Mouse (Mus musculus): Measurements from ENCODE around the gene Ifna5. TPM values are rescaled to one million over a fixed set of nuclear protein-coding genes. Genes with fewer than 3 reads are reported as not detected.

Ifna5 gene
- polyA plus RNA-seq, 1 experiment from 2014 or later: not detected

DNA sequence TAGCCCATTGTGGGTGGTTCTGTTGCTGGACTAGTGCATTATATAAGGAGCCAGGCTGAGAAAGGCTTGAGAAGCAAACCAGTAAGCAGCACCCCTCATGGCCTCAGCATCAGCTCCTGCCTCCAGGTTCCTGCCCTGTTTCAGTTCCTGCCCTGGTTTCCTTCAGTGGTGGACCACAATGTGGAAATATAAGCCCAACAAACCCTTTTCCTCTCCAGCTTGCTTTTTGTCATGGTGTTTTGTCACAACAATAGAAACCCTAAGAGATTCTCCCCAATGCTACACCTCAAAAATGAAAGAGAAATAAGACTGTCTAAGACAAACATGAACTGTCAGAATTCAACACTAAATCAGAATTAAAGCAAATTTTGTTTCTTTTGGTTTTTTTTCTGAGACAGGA lies 23.9 kb downstream of the Ifna5 start:
- Histone ChIP-seq H3K4me1 (ENCODE audit: insufficient read depth, low read length) (no peaks in the 10 kb centered on the region), H3K4me3 (ENCODE audit: low read length) (no peak overlapping the region), H3K9ac (replicated peaks; ENCODE audit: low read length) (no peak overlapping the region), H3K27ac (ENCODE audit: low read length) (no peak overlapping the region), H3K27me3 (ENCODE audit: insufficient read depth, low read length) (no peaks in the 10 kb centered on the region), H3K4me2 (replicated peaks; ENCODE audit: low read depth, low read length) (no peak overlapping the region), H3K36me3 (ENCODE audit: insufficient read depth, low read length) (no peaks in the 10 kb centered on the region), H3K9me3 (ENCODE audit: low read length) (no peaks in the 10 kb centered on the region)
- ATAC-seq (ENCODE audit: low FRiP score, low TSS enrichment): no peak

DNA sequence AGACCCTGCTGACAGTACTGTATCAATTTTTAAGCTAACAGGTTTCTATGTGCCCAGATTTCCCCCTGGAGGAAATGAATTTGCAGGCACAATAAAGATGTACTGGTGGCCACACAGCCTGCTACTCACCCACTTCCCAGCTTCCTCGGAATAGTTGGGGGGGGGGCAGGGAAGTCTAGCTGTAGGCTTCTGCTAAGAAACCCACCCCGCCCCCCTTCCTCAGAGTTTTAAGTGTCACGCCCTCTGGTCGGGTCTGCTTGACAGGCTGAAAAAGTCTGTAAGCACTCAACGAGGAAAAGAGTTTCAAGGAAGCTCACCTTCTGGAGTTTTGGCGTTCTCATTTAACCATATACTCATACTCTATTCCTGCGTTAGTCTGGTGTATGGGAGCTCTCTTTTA lies 28.0 kb downstream of the Ifna5 start:
- 13% methylated on average over 7 of the region's 7 CpGs for WGBS
- Histone ChIP-seq H3K36me3 (ENCODE audit: insufficient read depth, low read length) (no peaks in the 10 kb centered on the region), H3K4me2 (replicated peaks; ENCODE audit: low read depth, low read length) (peak overlapping the region; percentile 23; the same call in 1 of the 2 replicates), H3K27ac (ENCODE audit: low read length) (no peak overlapping the region), H3K9me3 (ENCODE audit: low read length) (no peaks in the 10 kb centered on the region), H3K27me3 (ENCODE audit: insufficient read depth, low read length) (peaks cover 11% of the 10 kb centered on the region), H3K9ac (replicated peaks; ENCODE audit: low read length) (no peak overlapping the region), H3K4me3 (ENCODE audit: low read length) (no peak overlapping the region), H3K4me1 (ENCODE audit: insufficient read depth, low read length) (peaks cover 6% of the 10 kb centered on the region; the same call in 1 of the 2 replicates)
- 0 out of 2 replicates have a peak, but pooled peaks have one; percentile 47 for ATAC-seq (ENCODE audit: low FRiP score, low TSS enrichment)

DNA sequence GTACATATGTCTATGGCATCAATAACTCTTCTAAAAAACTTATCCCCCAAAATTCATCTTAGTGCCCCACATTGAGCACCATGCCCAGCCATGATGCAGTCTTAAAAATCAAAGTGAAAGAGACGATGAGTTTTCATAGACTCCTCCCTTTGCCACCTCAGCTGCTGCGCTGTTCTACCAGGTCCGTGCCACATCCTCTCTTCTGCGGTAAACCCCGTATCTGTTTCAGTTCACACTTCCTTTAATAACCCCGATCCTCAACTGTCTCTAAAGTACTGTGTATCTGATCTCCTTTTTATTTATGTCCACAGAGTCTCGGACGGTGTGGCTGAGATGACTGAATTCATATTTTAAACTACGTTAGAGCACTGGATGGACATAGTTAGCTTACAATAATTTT lies 29.3 kb downstream of the Ifna5 start:
- ATAC-seq (ENCODE audit: low FRiP score, low TSS enrichment): no peak
- Histone ChIP-seq H3K4me3 (ENCODE audit: low read length) (no peak overlapping the region), H3K36me3 (ENCODE audit: insufficient read depth, low read length) (no peaks in the 10 kb centered on the region), H3K27me3 (ENCODE audit: insufficient read depth, low read length) (peaks cover 13% of the 10 kb centered on the region), H3K4me2 (replicated peaks; ENCODE audit: low read depth, low read length) (no peak overlapping the region), H3K9ac (replicated peaks; ENCODE audit: low read length) (no peak overlapping the region), H3K4me1 (ENCODE audit: insufficient read depth, low read length) (peaks cover 8% of the 10 kb centered on the region; the same call in 1 of the 2 replicates), H3K9me3 (ENCODE audit: low read length) (no peaks in the 10 kb centered on the region), H3K27ac (ENCODE audit: low read length) (no peak overlapping the region)
- 65% methylated on average over 9 of the region's 9 CpGs for WGBS

DNA sequence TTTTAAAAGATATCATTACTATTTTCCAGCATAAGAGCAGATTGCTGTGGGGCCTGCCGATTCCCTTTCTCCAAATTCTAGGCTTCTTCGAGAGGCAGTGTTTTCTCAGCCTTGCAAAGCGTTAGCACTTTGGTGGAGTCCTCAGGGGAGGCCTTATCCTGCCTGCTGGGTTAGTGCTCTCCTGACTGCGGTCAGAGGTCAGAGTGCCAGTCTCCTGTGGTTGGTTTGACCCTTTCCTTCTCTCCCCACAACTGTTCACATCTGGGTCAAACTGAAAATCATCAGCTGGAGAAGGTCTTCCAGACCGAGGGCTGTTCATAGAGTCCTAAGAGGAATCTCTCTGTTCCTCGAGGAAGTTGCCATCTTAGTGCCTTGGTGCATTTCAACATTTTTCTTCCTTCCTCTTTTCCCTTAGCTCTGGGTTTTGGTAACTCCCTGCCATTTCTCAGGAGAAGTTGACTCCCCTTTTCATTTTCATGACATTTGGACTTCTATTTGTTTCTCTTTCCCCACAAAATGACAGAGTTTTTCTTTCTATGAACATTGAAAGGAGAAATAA lies 29.8 kb downstream of the Ifna5 start:
- Histone ChIP-seq H3K4me3 (ENCODE audit: low read length) (no peak overlapping the region), H3K9me3 (ENCODE audit: low read length) (no peaks in the 10 kb centered on the region), H3K4me2 (replicated peaks; ENCODE audit: low read depth, low read length) (no peak overlapping the region), H3K9ac (replicated peaks; ENCODE audit: low read length) (no peak overlapping the region), H3K27me3 (ENCODE audit: insufficient read depth, low read length) (peaks cover 13% of the 10 kb centered on the region), H3K4me1 (ENCODE audit: insufficient read depth, low read length) (peaks cover 8% of the 10 kb centered on the region; the same call in 1 of the 2 replicates), H3K27ac (ENCODE audit: low read length) (no peak overlapping the region), H3K36me3 (ENCODE audit: insufficient read depth, low read length) (no peaks in the 10 kb centered on the region)
- WGBS: 48% methylated on average over 6 of the region's 6 CpGs
- no peak for ATAC-seq (ENCODE audit: low FRiP score, low TSS enrichment)

DNA sequence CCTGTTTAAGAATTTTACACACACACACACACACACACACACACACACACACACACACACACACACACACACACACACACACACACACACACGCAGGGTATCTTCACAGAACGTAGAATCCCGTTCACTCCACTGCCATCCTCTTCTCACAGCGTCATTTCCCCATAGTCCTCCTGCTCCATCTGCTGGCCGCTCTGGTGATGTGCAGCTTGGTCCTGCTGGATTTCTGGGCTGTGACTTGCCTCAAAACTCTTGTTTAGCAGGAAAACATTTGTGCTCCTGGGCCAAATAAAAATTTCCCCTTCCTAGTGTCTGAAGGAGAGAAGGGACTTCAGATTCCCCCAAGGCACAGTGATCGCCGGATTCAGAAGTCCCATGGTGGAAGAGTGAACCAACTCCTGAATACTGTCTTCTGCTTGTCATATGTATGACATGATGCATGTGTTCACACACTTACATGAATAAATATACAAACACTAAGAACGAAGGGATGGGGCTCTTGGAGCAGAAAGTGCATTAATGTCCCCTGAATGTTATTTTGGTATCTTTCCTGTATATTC lies 32.1 kb downstream of the Ifna5 start:
- H3K4me3 ChIP-seq (ENCODE audit: low read length): peak overlapping the region; percentile 65
- no peak overlapping the region for H3K27ac ChIP-seq (ENCODE audit: low read length)
- H3K9ac ChIP-seq (replicated peaks; ENCODE audit: low read length): peak overlapping the region; percentile 62; the same call in 1 of the 2 replicates
- no peaks in the 10 kb centered on the region for H3K9me3 ChIP-seq (ENCODE audit: low read length)
- peak overlapping the region; percentile 89 for H3K4me2 ChIP-seq (replicated peaks; ENCODE audit: low read depth, low read length)
- peaks cover 8% of the 10 kb centered on the region; the same call in 1 of the 2 replicates for H3K4me1 ChIP-seq (ENCODE audit: insufficient read depth, low read length)
- peak; percentile 73; the same call in 1 of the 2 replicates for ATAC-seq (ENCODE audit: low FRiP score, low TSS enrichment)
- peaks cover 18% of the 10 kb centered on the region for H3K27me3 ChIP-seq (ENCODE audit: insufficient read depth, low read length)
- WGBS: under 1% methylated on average over 8 of the region's 8 CpGs
- no peaks in the 10 kb centered on the region for H3K36me3 ChIP-seq (ENCODE audit: insufficient read depth, low read length)

DNA sequence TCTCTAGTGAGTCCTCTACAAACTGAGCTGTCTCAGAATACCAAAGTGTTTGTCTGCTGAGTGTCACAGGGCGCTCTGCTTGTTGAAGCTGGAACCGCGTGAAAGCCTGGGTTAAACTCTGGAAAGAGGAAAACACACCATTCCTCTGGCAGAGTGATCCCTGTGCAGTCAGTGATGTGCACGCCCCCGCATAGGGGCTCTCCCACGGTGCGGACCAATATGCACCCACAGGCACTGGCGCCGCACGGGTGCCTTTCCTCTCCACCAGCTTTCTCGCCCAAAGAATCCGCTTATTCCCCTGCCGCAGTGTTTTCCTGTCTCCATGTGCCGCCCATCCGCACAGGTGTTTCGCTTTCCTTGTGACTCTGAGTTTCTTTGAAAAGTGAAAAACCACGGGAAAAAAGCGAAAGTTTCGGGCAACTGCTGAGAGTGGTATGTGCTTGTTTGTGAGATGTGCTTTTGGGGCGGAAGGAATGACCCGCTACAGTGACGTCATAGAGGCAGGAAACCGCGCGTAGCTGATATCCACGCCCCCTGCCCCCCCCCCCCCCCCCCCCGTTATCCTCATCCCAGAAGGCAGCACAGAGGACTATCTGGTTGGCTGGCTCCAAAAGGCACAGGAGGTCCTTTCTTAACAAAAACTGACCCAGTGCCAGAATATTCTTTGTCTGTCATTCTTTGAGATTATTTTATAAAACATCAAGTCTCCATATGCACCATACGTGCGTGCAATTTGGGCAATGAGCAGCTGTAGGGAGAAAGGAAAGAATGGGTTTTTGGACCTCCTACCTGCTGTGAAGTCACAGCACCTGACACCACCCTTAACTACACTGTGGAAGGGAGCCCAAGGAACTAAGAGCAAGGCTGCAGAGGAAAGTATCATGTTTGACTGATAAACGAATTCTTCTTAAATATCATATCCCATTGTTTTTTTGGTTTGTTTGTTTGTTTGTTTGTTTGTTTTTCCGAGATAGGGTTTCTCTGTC lies 32.9 kb downstream of the Ifna5 start:
- Histone ChIP-seq H3K9ac (replicated peaks; ENCODE audit: low read length) (peak overlapping the region; percentile 62), H3K36me3 (ENCODE audit: insufficient read depth, low read length) (no peaks in the 10 kb centered on the region), H3K27ac (ENCODE audit: low read length) (no peak overlapping the region), H3K27me3 (ENCODE audit: insufficient read depth, low read length) (peaks cover 18% of the 10 kb centered on the region), H3K4me2 (replicated peaks; ENCODE audit: low read depth, low read length) (peak overlapping the region; percentile 89), H3K4me1 (ENCODE audit: insufficient read depth, low read length) (peaks cover 8% of the 10 kb centered on the region; the same call in 1 of the 2 replicates), H3K9me3 (ENCODE audit: low read length) (no peaks in the 10 kb centered on the region), H3K4me3 (ENCODE audit: low read length) (peak overlapping the region; percentile 65)
- peak; percentile 72; the same call in 1 of the 2 replicates for ATAC-seq (ENCODE audit: low FRiP score, low TSS enrichment)
- 10% methylated on average over 29 of the region's 31 CpGs for WGBS

DNA sequence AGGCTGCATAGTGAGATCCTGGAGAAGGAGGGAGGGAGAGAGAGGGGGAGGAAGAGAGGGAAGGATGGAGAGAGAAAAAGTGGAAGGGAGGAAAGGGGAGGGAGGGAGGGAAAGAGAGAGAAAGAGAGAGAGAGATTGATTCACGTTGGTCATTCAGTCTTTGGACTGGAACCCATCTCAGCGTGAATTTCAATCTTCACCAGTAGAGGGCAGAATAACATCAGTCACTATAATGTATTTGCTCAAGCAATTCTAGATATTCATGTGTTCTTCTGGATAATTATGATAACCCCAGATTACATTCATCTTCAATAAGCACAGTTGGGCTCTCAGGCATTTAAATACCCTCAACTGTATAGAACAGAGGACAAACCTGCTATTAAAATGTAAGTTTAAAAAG lies 37.4 kb downstream of the Ifna5 start:
- Histone ChIP-seq H3K9me3 (ENCODE audit: low read length) (no peaks in the 10 kb centered on the region), H3K4me2 (replicated peaks; ENCODE audit: low read depth, low read length) (no peak overlapping the region), H3K27me3 (ENCODE audit: insufficient read depth, low read length) (peaks cover 7% of the 10 kb centered on the region; the same call in 1 of the 2 replicates), H3K4me1 (ENCODE audit: insufficient read depth, low read length) (peaks cover 6% of the 10 kb centered on the region; the same call in 1 of the 2 replicates), H3K27ac (ENCODE audit: low read length) (no peak overlapping the region), H3K36me3 (ENCODE audit: insufficient read depth, low read length) (no peaks in the 10 kb centered on the region), H3K9ac (replicated peaks; ENCODE audit: low read length) (no peak overlapping the region), H3K4me3 (ENCODE audit: low read length) (no peak overlapping the region)
- WGBS: 0% methylated on average over 2 of the region's 2 CpGs
- no peak for ATAC-seq (ENCODE audit: low FRiP score, low TSS enrichment)

DNA sequence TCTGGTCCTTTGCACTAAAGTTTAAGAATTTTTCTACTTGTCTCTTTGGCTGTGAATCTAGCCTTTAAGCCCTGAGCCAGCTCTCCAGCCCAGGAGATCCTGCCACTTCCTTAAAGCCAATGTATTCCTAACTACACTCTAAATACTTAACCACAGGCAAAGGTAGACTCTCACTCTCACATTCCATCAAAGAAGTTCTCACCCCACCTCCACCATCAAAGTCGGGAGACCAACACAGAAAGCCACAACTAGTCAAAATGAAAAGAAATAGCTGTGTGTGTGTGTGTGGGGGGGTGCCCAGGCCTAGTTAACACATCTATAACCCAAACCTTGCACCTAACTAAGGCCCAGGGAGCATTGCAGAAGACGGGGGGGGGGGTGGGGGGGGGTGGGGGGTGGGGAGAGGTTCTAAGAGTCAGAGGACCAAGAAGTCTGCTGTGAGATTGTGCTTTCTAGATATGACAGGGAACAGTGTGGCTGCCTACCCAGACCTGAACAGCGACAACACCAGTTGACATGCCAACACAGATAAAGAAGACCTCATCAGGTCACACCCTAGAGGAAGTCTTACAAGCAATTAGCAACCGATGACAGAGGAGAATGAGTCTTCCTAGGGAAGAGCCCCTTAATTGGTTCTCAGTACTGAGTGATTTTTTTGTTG lies 40.2 kb downstream of the Ifna5 start:
- Histone ChIP-seq H3K27me3 (ENCODE audit: insufficient read depth, low read length) (peaks cover 5% of the 10 kb centered on the region; the same call in 1 of the 2 replicates), H3K27ac (ENCODE audit: low read length) (no peak overlapping the region), H3K9ac (replicated peaks; ENCODE audit: low read length) (no peak overlapping the region), H3K4me3 (ENCODE audit: low read length) (no peak overlapping the region), H3K9me3 (ENCODE audit: low read length) (no peaks in the 10 kb centered on the region), H3K4me2 (replicated peaks; ENCODE audit: low read depth, low read length) (no peak overlapping the region), H3K4me1 (ENCODE audit: insufficient read depth, low read length) (no peaks in the 10 kb centered on the region), H3K36me3 (ENCODE audit: insufficient read depth, low read length) (no peaks in the 10 kb centered on the region)
- ATAC-seq (ENCODE audit: low FRiP score, low TSS enrichment): no peak
- WGBS: 65% methylated on average over 4 of the region's 4 CpGs

DNA sequence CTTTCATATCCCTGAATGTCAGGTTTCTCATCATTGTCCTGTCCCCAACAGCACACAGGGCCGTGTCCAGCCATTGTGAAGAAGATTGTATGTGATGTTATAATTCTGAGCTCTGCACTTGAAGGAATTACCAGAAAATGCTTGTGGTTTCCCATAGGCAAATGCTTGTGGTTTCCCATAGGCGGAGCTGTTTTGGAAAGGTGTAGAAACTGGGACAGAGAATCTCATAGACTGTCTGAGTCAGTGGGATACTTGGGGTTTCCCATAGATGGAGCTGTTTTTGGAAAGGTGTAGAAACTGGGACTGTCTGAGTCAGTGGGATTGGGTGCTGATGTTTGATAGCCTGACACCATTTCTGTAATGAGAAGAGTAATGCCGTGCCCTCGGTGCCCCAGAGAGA lies 41.2 kb downstream of the Ifna5 start:
- Histone ChIP-seq H3K9me3 (ENCODE audit: low read length) (no peaks in the 10 kb centered on the region), H3K27me3 (ENCODE audit: insufficient read depth, low read length) (peaks cover 4% of the 10 kb centered on the region; the same call in 1 of the 2 replicates), H3K4me2 (replicated peaks; ENCODE audit: low read depth, low read length) (no peak overlapping the region), H3K27ac (ENCODE audit: low read length) (no peak overlapping the region), H3K9ac (replicated peaks; ENCODE audit: low read length) (no peak overlapping the region), H3K4me1 (ENCODE audit: insufficient read depth, low read length) (no peaks in the 10 kb centered on the region), H3K36me3 (ENCODE audit: insufficient read depth, low read length) (no peaks in the 10 kb centered on the region), H3K4me3 (ENCODE audit: low read length) (no peak overlapping the region)
- 87% methylated on average over 4 of the region's 4 CpGs for WGBS
- ATAC-seq (ENCODE audit: low FRiP score, low TSS enrichment): no peak
